In the genomic region with DNA sequence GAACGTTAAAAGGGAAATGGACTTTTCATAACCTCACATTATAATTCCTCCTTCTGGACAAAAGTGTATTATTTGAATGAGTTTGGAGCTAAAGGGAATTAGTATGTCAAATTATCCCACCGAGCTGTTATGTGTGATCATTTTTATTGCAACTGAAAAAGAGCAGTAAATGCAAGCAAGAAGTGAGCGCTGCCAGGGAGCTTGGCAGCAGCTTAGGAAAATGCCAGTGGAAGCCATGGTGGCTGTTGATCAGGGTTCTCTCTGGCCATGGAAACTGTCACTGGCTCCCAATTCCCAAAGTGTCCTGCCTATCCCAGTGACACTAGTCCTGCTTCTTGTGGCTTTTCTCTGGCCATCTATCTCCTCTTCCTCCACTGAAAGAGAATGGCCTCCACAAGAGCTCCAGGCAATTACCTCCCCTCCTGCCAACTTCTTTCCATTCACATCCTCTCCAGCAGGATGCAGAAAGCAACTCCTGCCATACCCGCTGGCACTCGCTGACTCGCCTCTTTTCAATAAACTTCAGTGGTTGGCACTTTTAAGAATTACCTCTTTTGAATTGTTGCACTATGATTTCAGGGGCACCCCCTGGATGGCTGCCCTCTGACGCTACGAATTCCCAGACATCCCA, we compare ENCODE assay signal across 25 mouse cellular contexts. TPM values are rescaled to one million over a fixed set of nuclear protein-coding genes. Genes with fewer than 3 reads are reported as not detected.
DNase-seq lines count a peak whose midpoint lies in the region; ATAC-seq lines count a peak whose summit lies in the region.
"Had no signal": no experiment of that assay in that cellular context is flagged by ENCODE, and none has a peak within 500 bp of the region (broad histone marks: within the 10 kb centered on the region; RNA-seq: fewer than 3 reads in every experiment).

No protein-coding gene starts in this region.

- no peaks in the 10 kb centered on the region for H3K36me3 ChIP-seq in forebrain, embryonic 14.5 days (ENCODE audit: control insufficient read depth, insufficient read depth, low read length)
- no peaks in the 10 kb centered on the region for H3K36me3 ChIP-seq in forebrain, embryonic 13.5 days (ENCODE audit: poor library complexity, severe bottlenecking)
- H3K36me3 ChIP-seq in hindbrain, embryonic 16.5 days (ENCODE audit: control insufficient read depth, insufficient read depth, low read length): no peaks in the 10 kb centered on the region
- no peaks in the 10 kb centered on the region for H3K36me3 ChIP-seq in hindbrain, embryonic 10.5 days
- H3K36me3 ChIP-seq in liver, embryonic 11.5 days (ENCODE audit: control insufficient read depth, insufficient read depth, low read length): no peaks in the 10 kb centered on the region
- H3K36me3 ChIP-seq: G1E; heart, embryonic 12.5 days; lung, embryonic 15.5 days; midbrain, embryonic 10.5 days; neural tube, embryonic 13.5 days had no signal

- no peak overlapping the region for H3K27ac ChIP-seq in forebrain, embryonic 14.5 days (ENCODE audit: low read depth, low read length)
- H3K27ac ChIP-seq in forebrain, embryonic 13.5 days: no peak overlapping the region
- no peak overlapping the region for H3K27ac ChIP-seq in hindbrain, embryonic 16.5 days (ENCODE audit: low read depth, low read length)
- no peak overlapping the region for H3K27ac ChIP-seq in hindbrain, embryonic 10.5 days
- H3K27ac ChIP-seq in liver, embryonic 11.5 days (ENCODE audit: low read depth, low read length): no peak overlapping the region
- H3K27ac ChIP-seq: heart, adult 2 months; lung, embryonic 15.5 days; midbrain, embryonic 10.5 days; neural tube, embryonic 13.5 days had no signal

- no peak overlapping the region for H3K4me3 ChIP-seq in forebrain, embryonic 14.5 days (ENCODE audit: low read depth, low read length)
- no peak overlapping the region for H3K4me3 ChIP-seq in forebrain, embryonic 13.5 days
- H3K4me3 ChIP-seq in hindbrain, embryonic 16.5 days (ENCODE audit: low read length): no peak overlapping the region
- no peak overlapping the region for H3K4me3 ChIP-seq in hindbrain, embryonic 10.5 days
- H3K4me3 ChIP-seq in liver, embryonic 11.5 days (ENCODE audit: low read depth, low read length): no peak overlapping the region
- H3K4me3 ChIP-seq: heart, adult 2 months; heart, embryonic 12.5 days; lung, embryonic 15.5 days; midbrain, embryonic 10.5 days; neural tube, embryonic 13.5 days had no signal

- peak; percentile 32 for DNase-seq in forebrain, embryonic 14.5 days (ENCODE audit: low spot score)
- DNase-seq in hindbrain, embryonic 10.5 days (ENCODE audit: low spot score): no peak
- DNase-seq in right cerebral cortex, postnatal 4 days: peak; percentile 5
- DNase-seq in right cerebral cortex, postnatal 14 days: no peak
- no peak for DNase-seq in frontal cortex, adult 2 months (ENCODE audit: extremely low spot score in 1 of 2, low spot score in 1 of 2)
- DNase-seq in liver, embryonic 11.5 days (ENCODE audit: low spot score): no peak
- DNase-seq: adrenal gland, postnatal 10 days; cerebellum, adult 18-20 months; gastrocnemius, postnatal 36 days; heart, adult 2 months; heart, postnatal 4 days; kidney, adult 11 months; kidney, postnatal 14 days; layer of hippocampus, adult 9-11 months; retina, postnatal 1 day; right cerebral cortex, postnatal 25 days; spleen, adult 18-20 months; thymus, postnatal 14 days had no signal

- H3K9me3 ChIP-seq in forebrain, embryonic 14.5 days (replicated peaks; ENCODE audit: control insufficient read depth, low read length): no peaks in the 10 kb centered on the region
- no peaks in the 10 kb centered on the region for H3K9me3 ChIP-seq in forebrain, embryonic 13.5 days (replicated peaks)
- H3K9me3 ChIP-seq in hindbrain, embryonic 16.5 days (ENCODE audit: control insufficient read depth, low read length): no peaks in the 10 kb centered on the region
- no peaks in the 10 kb centered on the region for H3K9me3 ChIP-seq in hindbrain, embryonic 10.5 days
- H3K9me3 ChIP-seq in liver, embryonic 11.5 days (ENCODE audit: control insufficient read depth, low read length): no peaks in the 10 kb centered on the region
- H3K9me3 ChIP-seq: heart, embryonic 12.5 days; lung, embryonic 15.5 days; midbrain, embryonic 10.5 days; neural tube, embryonic 13.5 days had no signal

- no peak overlapping the region for H3K9ac ChIP-seq in forebrain, embryonic 14.5 days (ENCODE audit: low read length)
- no peak overlapping the region for H3K9ac ChIP-seq in forebrain, embryonic 13.5 days
- H3K9ac ChIP-seq in hindbrain, embryonic 16.5 days (ENCODE audit: low read depth, low read length): no peak overlapping the region
- no peak overlapping the region for H3K9ac ChIP-seq in liver, embryonic 11.5 days (ENCODE audit: low read depth, low read length)
- H3K9ac ChIP-seq: heart, embryonic 12.5 days; lung, embryonic 15.5 days; neural tube, embryonic 13.5 days had no signal

- no peak overlapping the region for H3K4me2 ChIP-seq in forebrain, embryonic 14.5 days (ENCODE audit: low read length)
- H3K4me2 ChIP-seq in forebrain, embryonic 13.5 days: no peak overlapping the region
- H3K4me2 ChIP-seq in hindbrain, embryonic 16.5 days (ENCODE audit: low read length): no peak overlapping the region
- H3K4me2 ChIP-seq in liver, embryonic 11.5 days: no peak overlapping the region
- H3K4me2 ChIP-seq: heart, embryonic 12.5 days; lung, embryonic 15.5 days; neural tube, embryonic 13.5 days had no signal

- H3K4me1 ChIP-seq in forebrain, embryonic 14.5 days (ENCODE audit: control insufficient read depth, insufficient read depth, low read length): no peaks in the 10 kb centered on the region
- H3K4me1 ChIP-seq in forebrain, embryonic 13.5 days: no peaks in the 10 kb centered on the region
- H3K4me1 ChIP-seq in hindbrain, embryonic 16.5 days (ENCODE audit: control insufficient read depth, insufficient read depth, low read depth, low read length): peaks cover 2% of the 10 kb centered on the region; the same call in 1 of the 2 replicates
- H3K4me1 ChIP-seq in hindbrain, embryonic 10.5 days (replicated peaks): no peaks in the 10 kb centered on the region
- H3K4me1 ChIP-seq in liver, embryonic 11.5 days (replicated peaks; ENCODE audit: control insufficient read depth, insufficient read depth, low read length): no peaks in the 10 kb centered on the region
- H3K4me1 ChIP-seq: heart, embryonic 12.5 days; lung, embryonic 15.5 days; midbrain, embryonic 10.5 days; neural tube, embryonic 13.5 days had no signal

- H3K27me3 ChIP-seq in forebrain, embryonic 14.5 days (replicated peaks; ENCODE audit: control insufficient read depth, insufficient read depth, low read length): no peaks in the 10 kb centered on the region
- H3K27me3 ChIP-seq in forebrain, embryonic 13.5 days: no peaks in the 10 kb centered on the region
- H3K27me3 ChIP-seq in hindbrain, embryonic 16.5 days (replicated peaks; ENCODE audit: control insufficient read depth, insufficient read depth, low read length): no peaks in the 10 kb centered on the region
- H3K27me3 ChIP-seq in hindbrain, embryonic 10.5 days (ENCODE audit: insufficient read depth, poor library complexity, severe bottlenecking): no peaks in the 10 kb centered on the region
- H3K27me3 ChIP-seq in liver, embryonic 11.5 days (replicated peaks; ENCODE audit: control insufficient read depth, insufficient read depth, low read length): no peaks in the 10 kb centered on the region
- H3K27me3 ChIP-seq: heart, embryonic 12.5 days; lung, embryonic 15.5 days; neural tube, embryonic 13.5 days had no signal

- ATAC-seq in forebrain, embryonic 14.5 days: no peak
- ATAC-seq in forebrain, embryonic 13.5 days: no peak
- ATAC-seq in hindbrain, embryonic 16.5 days: peak; percentile 86
- ATAC-seq in liver, embryonic 11.5 days (replicated peaks; ENCODE audit: low FRiP score): no peak

- 76% methylated on average over 8 of the region's 8 CpGs for WGBS in forebrain, embryonic 14.5 days
- 76% methylated on average over 8 of the region's 8 CpGs for WGBS in forebrain, embryonic 13.5 days
- WGBS in hindbrain, embryonic 16.5 days: 68% methylated on average over 8 of the region's 8 CpGs
- WGBS in hindbrain, embryonic 10.5 days: 92% methylated on average over 8 of the region's 8 CpGs
- WGBS in liver, embryonic 11.5 days: 80% methylated on average over 8 of the region's 8 CpGs

RNA-seq across cellular contexts. Expression of a gene that starts 28.7 kb away (rescaled TPM):
- 0.22 and 0.41 TPM in 2 replicates for polyA plus RNA-seq in forebrain, embryonic 14.5 days (2014; fragmentation: Nextera tagmentation; extraction: Ambion mirVana)
- polyA plus RNA-seq in forebrain, embryonic 13.5 days (2015; fragmentation: Nextera tagmentation; extraction: Ambion mirVana): 0.67 and 0.92 TPM in 2 replicates
- 0.75 and 0.81 TPM in 2 replicates for polyA plus RNA-seq in hindbrain, embryonic 16.5 days (2015; fragmentation: Nextera tagmentation; extraction: Ambion mirVana)
- polyA plus RNA-seq in hindbrain, embryonic 10.5 days (2016; fragmentation: Nextera tagmentation; extraction: Ambion mirVana): 0.20 and 0.51 TPM in 2 replicates
- polyA plus RNA-seq in frontal cortex, adult 2 months (2012; rRNA removed): 0.04 TPM in 2 replicates
- 0.04 TPM in 1 of 2 replicates, not detected in the other for polyA plus RNA-seq in liver, embryonic 11.5 days (2014; fragmentation: Nextera tagmentation; extraction: Ambion mirVana)
- polyA plus RNA-seq: G1E; midbrain, embryonic 10.5 days had no signal

Comparison
In these comparisons a context has a peak if more than half of its experiments do, and no peak if none do; other contexts are left out.
1. DNase-seq: peak in forebrain, embryonic 14.5 days (single experiment) and right cerebral cortex, postnatal 4 days (single experiment); none in hindbrain, embryonic 10.5 days (single experiment), right cerebral cortex, postnatal 14 days (single experiment), frontal cortex, adult 2 months (0 of 2) and liver, embryonic 11.5 days (single experiment).